Mouse (Mus musculus): ENCODE measurements around the gene Gabra2. TPM values are rescaled to one million over a fixed set of nuclear protein-coding genes. Genes with fewer than 3 reads are reported as not detected.

The Gabra2 gene
- polyA plus RNA-seq, 1 experiment from 2014 or later, result 0.12 TPM

GRCm38 (mm10) chr5:71093807-71094206 is 1.8 kb downstream of the Gabra2 start:
- TF ChIP-seq CTCF (IDR thresholded peaks at IDR 0.05; ENCODE audit: low read depth), result no peak
- 63% methylated on average over 2 of the region's 2 CpGs for whole genome bisulfite sequencing

GRCm38 (mm10) chr5:71092475-71092874 is 3.2 kb downstream of the Gabra2 start:
- no peak for ATAC-seq (ENCODE audit: insufficient read depth)
- H3K27ac ChIP-seq (ENCODE audit: low read depth), result no peak overlapping the region
- peak; percentile 29 for TF ChIP-seq CTCF (IDR thresholded peaks at IDR 0.05; ENCODE audit: low read depth)
- no peaks in the 10 kb centered on the region for H3K4me1 ChIP-seq (ENCODE audit: insufficient read depth)
- no peak overlapping the region for H3K9ac ChIP-seq
- H3K36me3 ChIP-seq (ENCODE audit: insufficient read depth), result no peaks in the 10 kb centered on the region
- H3K27me3 ChIP-seq (ENCODE audit: insufficient read depth, low read length), result peaks cover 19% of the 10 kb centered on the region; the same call in 1 of the 2 replicates
- H3K4me2 ChIP-seq, result no peak overlapping the region
- H3K4me3 ChIP-seq (ENCODE audit: low read depth, low read length), result no peak overlapping the region
- peak; percentile 64 for DNase-seq
- no peaks in the 10 kb centered on the region for H3K9me3 ChIP-seq (ENCODE audit: low read depth, low read length)

More at GRCm38 (mm10) chr5:71093807-71094206, 1.8 kb downstream of the Gabra2 start:
- no peak for ATAC-seq (ENCODE audit: insufficient read depth)
- H3K9ac ChIP-seq, result no peak overlapping the region
- H3K4me2 ChIP-seq, result no peak overlapping the region
- H3K27ac ChIP-seq (ENCODE audit: low read depth), result no peak overlapping the region
- H3K27me3 ChIP-seq (ENCODE audit: insufficient read depth, low read length), result peaks cover 19% of the 10 kb centered on the region; the same call in 1 of the 2 replicates
- H3K36me3 ChIP-seq (ENCODE audit: insufficient read depth), result no peaks in the 10 kb centered on the region
- no peak overlapping the region for H3K4me3 ChIP-seq (ENCODE audit: low read depth, low read length)
- no peak for DNase-seq
- no peaks in the 10 kb centered on the region for H3K4me1 ChIP-seq (ENCODE audit: insufficient read depth)
- no peaks in the 10 kb centered on the region for H3K9me3 ChIP-seq (ENCODE audit: low read depth, low read length)

GRCm38 (mm10) chr5:71091926-71092325 is 3.7 kb downstream of the Gabra2 start:
- Histone ChIP-seq H3K4me3 (ENCODE audit: low read depth, low read length) (no peak overlapping the region), H3K4me1 (ENCODE audit: insufficient read depth) (no peaks in the 10 kb centered on the region), H3K27ac (ENCODE audit: low read depth) (no peak overlapping the region), H3K27me3 (ENCODE audit: insufficient read depth, low read length) (peaks cover 19% of the 10 kb centered on the region; the same call in 1 of the 2 replicates), H3K9me3 (ENCODE audit: low read depth, low read length) (no peaks in the 10 kb centered on the region), H3K9ac (no peak overlapping the region), H3K4me2 (no peak overlapping the region), H3K36me3 (ENCODE audit: insufficient read depth) (no peaks in the 10 kb centered on the region)
- no peak for TF ChIP-seq CTCF (IDR thresholded peaks at IDR 0.05; ENCODE audit: low read depth)
- DNase-seq (peak; percentile 31), ATAC-seq (ENCODE audit: insufficient read depth) (no peak)
- WGBS, result 34% methylated on average over 2 of the region's 2 CpGs

- Histone ChIP-seq H3K27me3 (ENCODE audit: insufficient read depth, low read length) (no peaks in the 10 kb centered on the region), H3K4me2 (no peak overlapping the region), H3K9me3 (ENCODE audit: low read depth, low read length) (no peaks in the 10 kb centered on the region), H3K4me1 (ENCODE audit: insufficient read depth) (no peaks in the 10 kb centered on the region), H3K9ac (no peak overlapping the region), H3K27ac (ENCODE audit: low read depth) (no peak overlapping the region), H3K4me3 (ENCODE audit: low read depth, low read length) (no peak overlapping the region), H3K36me3 (ENCODE audit: insufficient read depth) (no peaks in the 10 kb centered on the region)
- DNase-seq (no peak), ATAC-seq (ENCODE audit: insufficient read depth) (no peak)
- WGBS, result 86% methylated on average over 5 of the region's 5 CpGs
- no peak for TF ChIP-seq CTCF (IDR thresholded peaks at IDR 0.05; ENCODE audit: low read depth)
Observed at GRCm38 (mm10) chr5:71078861-71079260, 16.8 kb downstream of the Gabra2 start.

- Histone ChIP-seq H3K27me3 (ENCODE audit: insufficient read depth, low read length) (no peaks in the 10 kb centered on the region), H3K4me2 (no peak overlapping the region), H3K4me1 (ENCODE audit: insufficient read depth) (no peaks in the 10 kb centered on the region), H3K9ac (no peak overlapping the region), H3K9me3 (ENCODE audit: low read depth, low read length) (no peaks in the 10 kb centered on the region), H3K27ac (ENCODE audit: low read depth) (no peak overlapping the region), H3K36me3 (ENCODE audit: insufficient read depth) (no peaks in the 10 kb centered on the region), H3K4me3 (ENCODE audit: low read depth, low read length) (no peak overlapping the region)
- 42% methylated on average over 3 of the region's 3 CpGs for WGBS
- TF ChIP-seq CTCF (IDR thresholded peaks at IDR 0.05; ENCODE audit: low read depth), result no peak
- ATAC-seq (ENCODE audit: insufficient read depth) (no peak), DNase-seq (no peak)
Observed at GRCm38 (mm10) chr5:71061696-71062095, 34.0 kb downstream of the Gabra2 start.

GRCm38 (mm10) chr5:71058047-71058446 is 37.6 kb downstream of the Gabra2 start:
- ATAC-seq (ENCODE audit: insufficient read depth), result no peak

GRCm38 (mm10) chr5:71037352-71037751 is 58.3 kb downstream of the Gabra2 start:
- no peaks in the 10 kb centered on the region for H3K4me1 ChIP-seq (ENCODE audit: insufficient read depth)
- ATAC-seq (ENCODE audit: insufficient read depth), result no peak
- no peak for TF ChIP-seq CTCF (IDR thresholded peaks at IDR 0.05; ENCODE audit: low read depth)
- no peak overlapping the region for H3K4me2 ChIP-seq
- H3K4me3 ChIP-seq (ENCODE audit: low read depth, low read length), result no peak overlapping the region
- no peaks in the 10 kb centered on the region for H3K9me3 ChIP-seq (ENCODE audit: low read depth, low read length)
- no peaks in the 10 kb centered on the region for H3K27me3 ChIP-seq (ENCODE audit: insufficient read depth, low read length)
- H3K27ac ChIP-seq (ENCODE audit: low read depth), result no peak overlapping the region
- 62% methylated on average over 3 of the region's 3 CpGs for WGBS
- H3K9ac ChIP-seq, result no peak overlapping the region
- DNase-seq, result peak; percentile 26
- no peaks in the 10 kb centered on the region for H3K36me3 ChIP-seq (ENCODE audit: insufficient read depth)

More at GRCm38 (mm10) chr5:71058047-71058446, 37.6 kb downstream of the Gabra2 start:
- Histone ChIP-seq H3K9me3 (ENCODE audit: low read depth, low read length) (no peaks in the 10 kb centered on the region), H3K4me3 (ENCODE audit: low read depth, low read length) (no peak overlapping the region), H3K4me1 (ENCODE audit: insufficient read depth) (no peaks in the 10 kb centered on the region), H3K4me2 (no peak overlapping the region), H3K27ac (ENCODE audit: low read depth) (no peak overlapping the region), H3K9ac (no peak overlapping the region), H3K27me3 (ENCODE audit: insufficient read depth, low read length) (no peaks in the 10 kb centered on the region), H3K36me3 (ENCODE audit: insufficient read depth) (no peaks in the 10 kb centered on the region)
- 61% methylated on average over 7 of the region's 7 CpGs for WGBS
- no peak for DNase-seq
- TF ChIP-seq CTCF (IDR thresholded peaks at IDR 0.05; ENCODE audit: low read depth), result no peak

GRCm38 (mm10) chr5:71025956-71026355 is 69.7 kb downstream of the Gabra2 start:
- no peaks in the 10 kb centered on the region for H3K4me1 ChIP-seq (ENCODE audit: insufficient read depth)
- no peak overlapping the region for H3K27ac ChIP-seq (ENCODE audit: low read depth)
- H3K4me2 ChIP-seq, result no peak overlapping the region
- H3K27me3 ChIP-seq (ENCODE audit: insufficient read depth, low read length), result no peaks in the 10 kb centered on the region
- no peak for DNase-seq
- TF ChIP-seq CTCF (IDR thresholded peaks at IDR 0.05; ENCODE audit: low read depth), result no peak
- no peaks in the 10 kb centered on the region for H3K36me3 ChIP-seq (ENCODE audit: insufficient read depth)
- no peak overlapping the region for H3K9ac ChIP-seq
- H3K9me3 ChIP-seq (ENCODE audit: low read depth, low read length), result no peaks in the 10 kb centered on the region
- ATAC-seq (ENCODE audit: insufficient read depth), result no peak
- 64% methylated on average over 4 of the region's 4 CpGs for WGBS
- H3K4me3 ChIP-seq (ENCODE audit: low read depth, low read length), result no peak overlapping the region

All from lung, embryonic 14.5 days (tissue).